Mouse (Mus musculus): ENCODE results near the gene Tmprss2. TPM values are rescaled to one million over a fixed set of nuclear protein-coding genes. Genes with fewer than 3 reads are reported as not detected.
A peak's percentile ranks its signal among the peaks of the same experiment; 100 is the strongest.

Gene Tmprss2
- polyA plus RNA-seq, 1 experiment from 2014 or later: 0.66 TPM

DNA sequence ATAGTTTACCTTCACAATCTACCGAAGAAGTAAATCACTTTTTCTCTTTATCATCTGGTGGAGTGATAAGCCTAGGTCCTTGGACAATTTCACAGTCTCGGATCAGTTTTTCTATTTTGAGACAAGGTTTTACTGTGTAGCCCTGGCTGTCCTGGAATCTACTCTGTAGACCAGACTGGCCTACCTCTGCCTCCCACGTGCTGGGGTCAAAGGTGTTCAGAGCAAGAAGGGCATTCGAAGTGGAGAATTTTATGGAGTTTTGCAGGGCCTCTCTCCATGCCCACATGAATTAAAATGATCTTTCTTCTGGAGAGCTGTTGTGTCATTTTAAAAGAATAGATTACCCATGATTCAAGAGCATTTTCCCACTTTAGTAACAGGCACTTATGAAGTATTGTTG, 1.0 kb upstream of the Tmprss2 start:
- Histone ChIP-seq H3K27me3 (peaks cover 60% of the 10 kb centered on the region), H3K9ac (replicated peaks) (no peak overlapping the region), H3K4me1 (replicated peaks) (peaks cover 13% of the 10 kb centered on the region), H3K4me2 (no peak overlapping the region), H3K27ac (no peak overlapping the region), H3K9me3 (no peaks in the 10 kb centered on the region), H3K4me3 (replicated peaks) (no peak overlapping the region), H3K36me3 (no peaks in the 10 kb centered on the region)
- no peak for ATAC-seq (ENCODE audit: insufficient number of reproducible peaks, insufficient read depth, low FRiP score, low TSS enrichment, low read depth)
- 54% methylated on average over 4 of the region's 4 CpGs for WGBS

DNA sequence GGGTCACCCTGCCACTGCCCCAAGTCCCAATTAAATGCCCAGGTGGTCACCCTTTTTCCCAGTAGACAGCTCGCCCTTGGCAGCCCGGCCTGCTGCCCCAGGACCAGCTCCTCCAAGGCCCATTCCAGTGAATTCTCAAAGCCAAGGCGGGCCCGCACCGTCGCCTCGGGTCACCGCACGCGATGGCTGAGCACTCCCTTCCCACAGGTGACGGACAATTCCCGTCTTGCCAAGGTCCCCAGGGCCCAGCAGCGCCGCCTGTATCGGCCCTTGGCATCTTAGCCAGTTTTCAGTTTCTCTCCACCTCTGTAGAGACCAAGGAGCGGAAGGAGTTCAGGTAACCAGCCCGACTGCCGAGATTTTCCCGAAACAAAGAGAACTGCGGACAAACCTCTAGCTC, 749 bp downstream of the Tmprss2 start:
- Histone ChIP-seq H3K4me1 (replicated peaks) (peaks cover 13% of the 10 kb centered on the region), H3K4me3 (replicated peaks) (peak overlapping the region; percentile 33), H3K4me2 (peak overlapping the region; percentile 62), H3K9ac (replicated peaks) (no peak overlapping the region), H3K27ac (no peak overlapping the region), H3K9me3 (no peaks in the 10 kb centered on the region), H3K27me3 (peaks cover 60% of the 10 kb centered on the region), H3K36me3 (no peaks in the 10 kb centered on the region)
- ATAC-seq (ENCODE audit: insufficient number of reproducible peaks, insufficient read depth, low FRiP score, low TSS enrichment, low read depth): no peak
- WGBS: 4% methylated on average over 20 of the region's 20 CpGs

DNA sequence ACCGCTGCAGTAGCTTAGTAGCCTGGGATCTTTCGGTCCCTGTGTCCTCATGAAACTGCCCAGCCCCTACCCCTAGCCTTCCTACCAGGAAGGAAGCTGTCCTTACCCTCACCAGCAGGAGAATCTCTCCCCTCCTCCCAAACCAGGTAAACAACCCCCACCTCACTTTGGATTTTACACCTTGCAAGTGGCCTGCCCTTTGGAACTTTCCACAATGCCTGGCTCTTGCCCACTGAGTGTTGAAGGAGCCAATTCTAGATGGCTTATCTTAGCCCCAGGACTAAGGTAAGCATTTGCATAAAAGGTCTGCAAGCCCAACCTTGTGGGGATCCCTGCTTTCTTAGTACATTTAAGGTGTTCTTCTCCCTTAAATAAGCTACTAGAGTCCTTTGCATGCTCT, 1.3 kb downstream of the Tmprss2 start:
- Histone ChIP-seq H3K27me3 (peaks cover 60% of the 10 kb centered on the region), H3K4me3 (replicated peaks) (no peak overlapping the region), H3K4me2 (no peak overlapping the region), H3K9me3 (no peaks in the 10 kb centered on the region), H3K9ac (replicated peaks) (no peak overlapping the region), H3K27ac (no peak overlapping the region), H3K4me1 (replicated peaks) (peaks cover 13% of the 10 kb centered on the region), H3K36me3 (no peaks in the 10 kb centered on the region)
- ATAC-seq (ENCODE audit: insufficient number of reproducible peaks, insufficient read depth, low FRiP score, low TSS enrichment, low read depth): no peak
- 70% methylated on average over 2 of the region's 2 CpGs for WGBS

DNA sequence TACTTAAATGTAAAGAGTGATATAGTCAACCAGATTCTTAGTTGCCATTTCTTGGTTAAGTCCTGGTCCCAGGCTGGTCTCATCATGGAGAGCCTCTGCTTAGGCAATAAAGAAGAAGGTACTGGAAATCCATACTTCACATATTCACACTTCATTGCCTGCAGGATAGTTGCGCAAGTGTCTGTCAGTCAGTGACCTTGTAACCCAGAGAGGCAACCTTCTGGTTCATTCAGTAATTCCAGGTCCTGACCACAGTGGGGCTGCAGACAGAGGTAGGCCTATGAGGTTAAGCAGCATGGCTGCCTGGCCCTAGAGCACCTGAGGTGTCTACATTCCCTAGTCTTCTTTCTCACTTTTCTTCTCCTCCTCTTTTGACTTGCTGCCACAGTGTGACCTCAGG, 3.0 kb downstream of the Tmprss2 start:
- Histone ChIP-seq H3K27ac (no peak overlapping the region), H3K9ac (replicated peaks) (no peak overlapping the region), H3K4me1 (replicated peaks) (peaks cover 13% of the 10 kb centered on the region), H3K36me3 (no peaks in the 10 kb centered on the region), H3K4me3 (replicated peaks) (no peak overlapping the region), H3K27me3 (peaks cover 55% of the 10 kb centered on the region), H3K4me2 (no peak overlapping the region), H3K9me3 (no peaks in the 10 kb centered on the region)
- no peak for ATAC-seq (ENCODE audit: insufficient number of reproducible peaks, insufficient read depth, low FRiP score, low TSS enrichment, low read depth)
- WGBS: 93% methylated on average over 1 of the region's 1 CpGs

DNA sequence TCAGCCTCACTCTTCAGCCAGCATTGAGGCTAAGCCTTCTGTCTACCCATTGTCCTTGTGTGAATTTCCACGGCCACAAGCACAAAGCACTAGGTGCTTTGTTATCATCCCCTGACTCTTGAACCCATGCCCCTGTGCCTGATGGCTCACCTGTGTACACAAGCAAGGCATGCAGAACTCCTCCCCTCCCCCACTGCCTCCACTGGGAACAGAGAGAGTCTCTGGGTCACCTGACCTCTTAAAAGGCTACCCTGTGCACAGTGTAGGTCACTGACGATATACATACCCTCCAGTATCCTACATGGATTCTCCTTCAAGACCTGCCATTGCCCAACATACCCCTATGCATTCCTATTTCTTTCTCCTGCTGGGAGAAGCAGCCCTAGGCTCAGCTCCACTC, 4.2 kb downstream of the Tmprss2 start:
- Histone ChIP-seq H3K4me3 (replicated peaks) (no peak overlapping the region), H3K4me1 (replicated peaks) (peaks cover 13% of the 10 kb centered on the region), H3K27ac (no peak overlapping the region), H3K9me3 (no peaks in the 10 kb centered on the region), H3K27me3 (peaks cover 47% of the 10 kb centered on the region), H3K9ac (replicated peaks) (no peak overlapping the region), H3K36me3 (no peaks in the 10 kb centered on the region), H3K4me2 (no peak overlapping the region)
- ATAC-seq (ENCODE audit: insufficient number of reproducible peaks, insufficient read depth, low FRiP score, low TSS enrichment, low read depth): no peak
- 83% methylated on average over 2 of the region's 2 CpGs for WGBS

DNA sequence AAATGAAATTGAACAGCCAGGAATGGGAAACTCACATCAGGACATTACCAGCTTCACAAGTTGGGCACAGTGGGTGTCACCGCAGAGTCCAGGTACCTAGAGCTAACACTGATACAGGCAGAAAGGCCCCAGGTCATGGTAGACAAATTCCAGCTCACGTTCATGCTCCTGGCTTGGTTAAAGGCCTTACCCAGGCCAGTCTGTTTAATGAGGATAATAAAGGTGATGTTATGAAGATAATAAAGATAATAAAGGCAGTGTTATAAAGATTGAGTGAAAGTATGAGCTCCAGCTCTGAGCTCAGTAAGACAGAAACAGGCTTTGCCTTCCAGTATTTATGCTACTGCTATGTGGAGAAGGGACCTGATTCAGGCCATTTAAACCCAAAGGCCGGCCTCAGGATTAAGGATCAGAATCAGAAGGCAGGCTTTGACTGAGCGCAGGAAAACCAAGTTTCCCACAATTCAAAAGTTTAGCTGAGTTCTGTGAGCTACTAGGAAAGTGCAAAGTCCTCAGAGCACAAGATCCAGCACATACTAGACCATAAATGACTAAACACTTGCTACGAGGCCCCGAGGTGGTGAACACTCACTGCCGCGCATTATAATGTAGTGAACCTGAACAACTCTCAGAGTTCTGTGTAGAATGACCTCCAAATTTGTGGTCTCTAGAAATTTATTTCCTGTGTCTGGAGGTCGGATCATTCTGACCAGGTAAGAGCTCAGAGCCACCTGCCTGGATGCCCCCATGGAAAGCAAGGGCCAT, 4.9 kb downstream of the Tmprss2 start:
- no peak overlapping the region for H3K27ac ChIP-seq
- peaks cover 10% of the 10 kb centered on the region for H3K4me1 ChIP-seq (replicated peaks)
- WGBS: 83% methylated on average over 9 of the region's 9 CpGs
- H3K4me3 ChIP-seq (replicated peaks): no peak overlapping the region
- ATAC-seq (ENCODE audit: insufficient number of reproducible peaks, insufficient read depth, low FRiP score, low TSS enrichment, low read depth): no peak
- H3K9me3 ChIP-seq: no peaks in the 10 kb centered on the region
- H3K36me3 ChIP-seq: no peaks in the 10 kb centered on the region
- peaks cover 40% of the 10 kb centered on the region for H3K27me3 ChIP-seq
- no peak overlapping the region for H3K4me2 ChIP-seq
- no peak overlapping the region for H3K9ac ChIP-seq (replicated peaks)

DNA sequence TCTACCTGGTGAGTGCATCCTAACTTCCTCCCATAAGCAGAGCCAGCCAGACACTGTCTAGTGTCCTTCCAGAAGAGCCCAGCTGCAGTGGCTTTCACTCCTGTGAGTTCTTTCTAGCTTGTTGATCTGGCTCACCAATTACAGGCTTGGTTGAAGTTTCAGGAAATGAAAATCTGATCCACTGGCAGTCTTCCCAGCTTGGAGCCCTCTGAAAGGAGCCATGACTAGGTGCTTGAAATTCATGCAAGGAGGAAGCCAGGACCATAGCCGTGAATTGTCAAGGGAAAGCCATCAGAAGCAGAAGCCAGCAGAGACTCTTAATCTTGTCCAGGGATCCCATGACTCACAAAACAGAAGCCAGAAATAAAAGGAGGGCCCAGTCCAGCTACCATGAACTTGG, 8.7 kb downstream of the Tmprss2 start:
- Histone ChIP-seq H3K4me3 (replicated peaks) (no peak overlapping the region), H3K9me3 (no peaks in the 10 kb centered on the region), H3K36me3 (no peaks in the 10 kb centered on the region), H3K27me3 (peaks cover 5% of the 10 kb centered on the region), H3K27ac (no peak overlapping the region), H3K4me1 (replicated peaks) (no peaks in the 10 kb centered on the region), H3K4me2 (no peak overlapping the region), H3K9ac (replicated peaks) (no peak overlapping the region)
- ATAC-seq (ENCODE audit: insufficient number of reproducible peaks, insufficient read depth, low FRiP score, low TSS enrichment, low read depth): no peak
- 78% methylated on average over 1 of the region's 1 CpGs for WGBS

DNA sequence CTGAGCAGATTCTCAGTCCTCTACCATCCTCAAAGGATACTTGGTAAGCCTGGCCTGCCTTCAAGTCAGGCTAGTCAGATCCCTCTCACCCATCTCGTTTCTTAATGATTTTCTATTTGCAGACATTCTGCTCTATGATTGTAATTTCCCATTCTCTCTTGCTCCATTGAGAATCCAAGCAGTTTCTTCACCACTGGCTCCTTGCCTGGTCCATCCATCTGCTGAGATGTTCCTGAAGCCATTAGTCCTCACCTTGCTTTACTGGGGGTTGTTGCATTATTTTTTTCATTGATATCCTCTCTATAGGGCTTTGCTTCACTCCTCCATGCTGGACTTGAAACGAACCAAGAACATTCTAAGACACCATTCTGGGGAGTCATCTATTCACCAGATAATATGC, 10.4 kb downstream of the Tmprss2 start:
- H3K4me3 ChIP-seq (replicated peaks): no peak overlapping the region
- WGBS: 81% methylated on average over 2 of the region's 2 CpGs
- peaks cover 3% of the 10 kb centered on the region; the same call in 1 of the 2 replicates for H3K27me3 ChIP-seq
- H3K9ac ChIP-seq (replicated peaks): no peak overlapping the region
- ATAC-seq (ENCODE audit: insufficient number of reproducible peaks, insufficient read depth, low FRiP score, low TSS enrichment, low read depth): no peak
- H3K4me1 ChIP-seq (replicated peaks): no peaks in the 10 kb centered on the region
- H3K36me3 ChIP-seq: no peaks in the 10 kb centered on the region
- no peaks in the 10 kb centered on the region for H3K9me3 ChIP-seq
- no peak overlapping the region for H3K27ac ChIP-seq
- H3K4me2 ChIP-seq: no peak overlapping the region

DNA sequence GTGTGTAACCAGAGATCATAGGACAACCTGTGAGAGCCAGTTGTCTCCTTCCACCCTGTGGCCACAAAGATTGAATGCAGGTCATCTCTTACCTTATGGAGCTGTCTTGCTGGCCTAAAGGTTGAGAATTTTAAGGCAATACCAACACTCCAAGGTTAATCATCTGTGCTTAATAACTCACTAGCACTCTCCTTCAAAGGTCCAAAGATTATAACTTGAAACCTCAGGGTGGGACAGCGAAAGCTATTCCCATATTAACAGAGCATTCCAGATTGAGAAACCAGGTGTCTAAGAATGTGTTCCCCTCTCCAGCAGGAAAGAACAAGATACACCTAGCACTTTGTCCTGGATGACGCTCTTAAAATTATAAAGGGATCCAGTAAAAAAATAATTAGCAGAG, 12.9 kb downstream of the Tmprss2 start:
- Histone ChIP-seq H3K9me3 (no peaks in the 10 kb centered on the region), H3K27ac (no peak overlapping the region), H3K36me3 (no peaks in the 10 kb centered on the region), H3K9ac (replicated peaks) (no peak overlapping the region), H3K4me1 (replicated peaks) (no peaks in the 10 kb centered on the region), H3K4me3 (replicated peaks) (no peak overlapping the region), H3K27me3 (peaks cover 3% of the 10 kb centered on the region; the same call in 1 of the 2 replicates), H3K4me2 (no peak overlapping the region)
- 90% methylated on average over 2 of the region's 2 CpGs for WGBS
- no peak for ATAC-seq (ENCODE audit: insufficient number of reproducible peaks, insufficient read depth, low FRiP score, low TSS enrichment, low read depth)

DNA sequence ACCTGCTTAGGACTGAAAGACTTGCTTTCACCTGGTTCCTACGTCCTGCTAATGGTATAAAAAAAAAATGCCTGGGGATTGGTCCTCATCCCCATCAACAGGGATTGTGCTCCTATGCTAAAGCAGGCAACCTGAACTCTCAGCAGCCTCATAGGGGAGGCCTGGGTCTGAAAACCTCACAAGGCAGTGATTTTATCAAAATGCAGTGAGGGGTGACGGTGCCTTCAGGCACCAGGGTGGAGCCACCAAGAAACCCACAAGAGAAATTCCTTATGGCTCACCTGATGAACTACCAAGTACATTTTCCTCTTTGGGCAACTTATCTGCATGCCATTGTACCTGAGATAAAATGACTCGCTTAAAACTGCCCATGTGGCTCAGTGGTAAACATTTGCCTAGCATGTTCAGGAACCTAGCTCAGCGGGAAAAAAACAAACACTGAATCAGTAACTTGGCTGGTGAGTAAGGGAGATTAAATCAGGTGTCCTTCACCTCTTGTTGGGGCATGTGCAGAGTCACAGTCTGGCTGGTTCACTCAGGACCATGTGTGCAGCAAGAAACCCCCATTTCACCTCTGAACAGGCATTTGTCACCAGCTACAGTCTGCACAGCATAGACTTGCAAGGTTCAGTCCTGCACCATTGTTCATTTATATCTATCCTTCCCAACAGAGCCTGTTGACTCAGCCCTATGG, 17.0 kb downstream of the Tmprss2 start:
- Histone ChIP-seq H3K9ac (replicated peaks) (no peak overlapping the region), H3K9me3 (no peaks in the 10 kb centered on the region), H3K27ac (no peak overlapping the region), H3K4me3 (replicated peaks) (no peak overlapping the region), H3K27me3 (no peaks in the 10 kb centered on the region), H3K4me1 (replicated peaks) (no peaks in the 10 kb centered on the region), H3K36me3 (no peaks in the 10 kb centered on the region), H3K4me2 (no peak overlapping the region)
- 72% methylated on average over 4 of the region's 4 CpGs for WGBS
- no peak for ATAC-seq (ENCODE audit: insufficient number of reproducible peaks, insufficient read depth, low FRiP score, low TSS enrichment, low read depth)

DNA sequence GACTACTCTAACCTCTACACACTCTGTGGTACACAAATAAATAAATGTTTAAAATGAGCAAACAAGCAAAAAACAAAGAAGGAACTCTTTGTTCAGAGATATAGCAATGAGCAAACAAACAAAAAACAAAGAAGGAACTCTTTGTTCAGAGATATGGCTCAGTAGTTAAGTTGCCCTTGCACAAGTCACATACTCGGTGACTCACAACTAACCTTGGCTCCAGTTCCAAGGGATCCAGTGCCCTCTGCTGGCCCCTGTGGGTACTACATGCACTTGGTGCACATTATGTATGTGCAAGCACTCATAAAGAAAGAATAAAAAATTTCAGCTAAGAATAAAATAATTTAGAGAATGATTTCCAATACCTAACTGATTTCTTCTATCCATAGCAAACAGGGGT, 17.9 kb downstream of the Tmprss2 start:
- Histone ChIP-seq H3K4me3 (replicated peaks) (no peak overlapping the region), H3K36me3 (no peaks in the 10 kb centered on the region), H3K4me2 (no peak overlapping the region), H3K27me3 (no peaks in the 10 kb centered on the region), H3K27ac (no peak overlapping the region), H3K4me1 (replicated peaks) (no peaks in the 10 kb centered on the region), H3K9ac (replicated peaks) (no peak overlapping the region), H3K9me3 (no peaks in the 10 kb centered on the region)
- WGBS: 23% methylated on average over 1 of the region's 1 CpGs
- ATAC-seq (ENCODE audit: insufficient number of reproducible peaks, insufficient read depth, low FRiP score, low TSS enrichment, low read depth): no peak

DNA sequence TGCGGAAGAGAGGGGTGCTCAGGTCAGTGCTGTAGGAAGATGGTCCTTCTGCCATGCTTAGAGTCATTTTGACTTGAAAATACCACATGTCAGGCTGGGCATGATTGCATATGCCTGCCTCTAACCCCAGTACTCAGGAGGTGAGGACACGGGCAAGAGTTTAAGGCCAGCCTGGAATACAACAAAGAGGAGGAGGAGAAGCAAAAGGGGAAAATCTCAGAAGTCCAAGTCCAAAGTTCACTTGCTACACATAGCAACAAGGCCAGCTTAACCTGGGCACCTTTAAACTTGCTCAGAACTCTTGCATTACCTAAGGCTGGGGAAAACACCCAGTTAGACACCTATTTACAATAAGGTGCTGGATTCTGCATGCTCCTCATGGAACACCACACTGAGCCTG, 19.5 kb downstream of the Tmprss2 start:
- Histone ChIP-seq H3K9me3 (no peaks in the 10 kb centered on the region), H3K27me3 (no peaks in the 10 kb centered on the region), H3K36me3 (no peaks in the 10 kb centered on the region), H3K4me1 (replicated peaks) (no peaks in the 10 kb centered on the region), H3K27ac (no peak overlapping the region), H3K4me2 (no peak overlapping the region), H3K9ac (replicated peaks) (no peak overlapping the region), H3K4me3 (replicated peaks) (no peak overlapping the region)
- no peak for ATAC-seq (ENCODE audit: insufficient number of reproducible peaks, insufficient read depth, low FRiP score, low TSS enrichment, low read depth)
- 92% methylated on average over 2 of the region's 2 CpGs for WGBS
